ENCODE assay signal across 8 mouse cellular contexts in genomic region chr17:34998526-34999430, GRCm38 (mm10). TPM values are rescaled to one million over a fixed set of nuclear protein-coding genes. Genes with fewer than 3 reads are reported as not detected.
DNase-seq lines count a peak whose midpoint lies in the region; ATAC-seq and TF ChIP-seq lines count a peak whose summit lies in the region.

No protein-coding gene starts in this region.

- intact Hi-C loops in heart, postnatal 10 days (cut with DNase I) = no loop called here

- peak overlapping the region; percentile 76; the same call in 1 of the 2 replicates for H3K9ac ChIP-seq in heart, embryonic 14.5 days (ENCODE audit: low read length)
- H3K9ac ChIP-seq in neural tube, embryonic 11.5 days (ENCODE audit: low read length) = no peak overlapping the region
- 0 out of 2 replicates have a peak overlapping the region, but pooled peaks have one; percentile 31 for H3K9ac ChIP-seq in stomach, postnatal 0 days (ENCODE audit: low read length)

- WGBS in heart, embryonic 14.5 days = 92% methylated on average over 15 of the region's 15 CpGs
- 95% methylated on average over 15 of the region's 15 CpGs for WGBS in neural tube, embryonic 11.5 days
- 94% methylated on average over 15 of the region's 15 CpGs for WGBS in limb, embryonic 10.5 days
- 84% methylated on average over 15 of the region's 15 CpGs for WGBS in stomach, postnatal 0 days

- H3K36me3 ChIP-seq in heart, embryonic 14.5 days (ENCODE audit: control insufficient read depth, insufficient read depth, low read length) = peaks cover 21% of the 10 kb centered on the region
- no peaks in the 10 kb centered on the region for H3K36me3 ChIP-seq in neural tube, embryonic 11.5 days (ENCODE audit: control insufficient read depth, insufficient read depth, low read length)
- peaks cover 54% of the 10 kb centered on the region for H3K36me3 ChIP-seq in limb, embryonic 10.5 days
- no peaks in the 10 kb centered on the region for H3K36me3 ChIP-seq in stomach, postnatal 0 days (ENCODE audit: control insufficient read depth, insufficient read depth, low read length)

- H3K4me3 ChIP-seq in heart, embryonic 14.5 days (ENCODE audit: control insufficient read depth in 1 of 2, insufficient read depth in 1 of 2, low read depth in 1 of 2, low read length in 2 of 2) = 0 out of 4 replicates have a peak overlapping the region, but pooled peaks of 1 of the 2 experiments have one; percentile 74
- H3K4me3 ChIP-seq in neural tube, embryonic 11.5 days (ENCODE audit: low read depth, low read length) = no peak overlapping the region
- peak overlapping the region; percentile 84; the same call in 1 of the 2 replicates for H3K4me3 ChIP-seq in limb, embryonic 10.5 days
- 0 out of 2 replicates have a peak overlapping the region, but pooled peaks have one; percentile 22 for H3K4me3 ChIP-seq in stomach, postnatal 0 days (ENCODE audit: low read depth, low read length)

- no peaks in the 10 kb centered on the region for H3K27me3 ChIP-seq in heart, embryonic 14.5 days (ENCODE audit: control insufficient read depth, insufficient read depth, low read length)
- H3K27me3 ChIP-seq in neural tube, embryonic 11.5 days (ENCODE audit: control insufficient read depth, insufficient read depth, low read length) = no peaks in the 10 kb centered on the region
- H3K27me3 ChIP-seq in limb, embryonic 10.5 days (ENCODE audit: low read depth, poor library complexity, severe bottlenecking) = no peaks in the 10 kb centered on the region
- no peaks in the 10 kb centered on the region for H3K27me3 ChIP-seq in stomach, postnatal 0 days (ENCODE audit: control insufficient read depth, insufficient read depth, low read length)

- no peak for DNase-seq in heart, postnatal 10 days
- DNase-seq in neural tube, embryonic 11.5 days (ENCODE audit: low spot score) = peak; percentile 7
- DNase-seq in neural tube, embryonic 10.5 days (ENCODE audit: extremely low spot score, low spot score) = no peak
- no peak for DNase-seq in limb, embryonic 10.5 days (ENCODE audit: low spot score)
- no peak for DNase-seq in stomach, postnatal 0 days (ENCODE audit: low spot score)
- no peak for DNase-seq in gastrocnemius, postnatal 10 days
- no peak for DNase-seq in left cerebral cortex, adult 8-10 months (ENCODE audit: low spot score in 2 of 2)

- 0 out of 2 replicates have a peak, but pooled peaks have one; percentile 27 for TF ChIP-seq CTCF in stomach, postnatal 0 days (IDR thresholded peaks at IDR 0.05; ENCODE audit: low read depth)

- no peak for TF ChIP-seq EP300 in stomach, postnatal 0 days (optimal IDR thresholded peaks at IDR 0.05)

- no peaks in the 10 kb centered on the region for H3K9me3 ChIP-seq in heart, embryonic 14.5 days (ENCODE audit: control insufficient read depth, low read length)
- no peaks in the 10 kb centered on the region for H3K9me3 ChIP-seq in neural tube, embryonic 11.5 days (ENCODE audit: control insufficient read depth, low read length)
- no peaks in the 10 kb centered on the region for H3K9me3 ChIP-seq in limb, embryonic 10.5 days (replicated peaks)
- no peaks in the 10 kb centered on the region for H3K9me3 ChIP-seq in stomach, postnatal 0 days (ENCODE audit: control insufficient read depth, low read length)

- peak overlapping the region; percentile 98 for H3K4me2 ChIP-seq in heart, embryonic 14.5 days (ENCODE audit: low read length)
- H3K4me2 ChIP-seq in neural tube, embryonic 11.5 days (ENCODE audit: low read depth) = peak overlapping the region; percentile 38; the same call in 1 of the 2 replicates
- H3K4me2 ChIP-seq in stomach, postnatal 0 days (replicated peaks; ENCODE audit: low read depth) = peak overlapping the region; percentile 39

- no peak for ATAC-seq in heart, embryonic 14.5 days (ENCODE audit: insufficient number of reproducible peaks, insufficient read depth, low FRiP score, low read depth)
- ATAC-seq in neural tube, embryonic 11.5 days (ENCODE audit: insufficient read depth, low FRiP score, low TSS enrichment) = no peak
- ATAC-seq in stomach, postnatal 0 days (ENCODE audit: low FRiP score, low TSS enrichment) = no peak

- no peak overlapping the region for H3K27ac ChIP-seq in heart, embryonic 14.5 days (replicated peaks in 1 of 2; ENCODE audit: control insufficient read depth in 1 of 2, insufficient read depth in 1 of 2, low read depth in 2 of 2, low read length in 2 of 2)
- H3K27ac ChIP-seq in neural tube, embryonic 11.5 days (ENCODE audit: low read depth, low read length) = no peak overlapping the region
- H3K27ac ChIP-seq in limb, embryonic 10.5 days = peak overlapping the region; percentile 42; the same call in 1 of the 2 replicates
- no peak overlapping the region for H3K27ac ChIP-seq in stomach, postnatal 0 days (replicated peaks)

- H3K4me1 ChIP-seq in heart, embryonic 14.5 days (ENCODE audit: control insufficient read depth in 2 of 2, insufficient read depth in 2 of 2, low read length in 2 of 2) = peaks cover 16 to 48% of the 10 kb centered on the region in 2 experiments
- peaks cover 11% of the 10 kb centered on the region for H3K4me1 ChIP-seq in neural tube, embryonic 11.5 days (ENCODE audit: control insufficient read depth, insufficient read depth, low read length)
- H3K4me1 ChIP-seq in limb, embryonic 10.5 days = peaks cover 41% of the 10 kb centered on the region
- H3K4me1 ChIP-seq in stomach, postnatal 0 days (replicated peaks; ENCODE audit: control insufficient read depth, insufficient read depth) = peaks cover 9% of the 10 kb centered on the region

RNA-seq across cellular contexts. Expression of gene Vars, which starts 2.0 kb away (rescaled TPM):
- 41.7 and 42.9 TPM in 2 replicates for polyA plus RNA-seq in heart, embryonic 14.5 days (2014; fragmentation: Nextera tagmentation; extraction: Ambion mirVana)
- total RNA-seq in heart, postnatal 10 days (2021) = 10 to 100 TPM; 34.5 to 35.6 TPM
- polyA plus RNA-seq in neural tube, embryonic 11.5 days (2014; fragmentation: Nextera tagmentation; extraction: Ambion mirVana) = 109 and 114 TPM in 2 replicates
- polyA plus RNA-seq in limb, embryonic 10.5 days (2016; fragmentation: Nextera tagmentation; extraction: Ambion mirVana) = 222 and 267 TPM in 2 replicates
- 35.5 and 40.2 TPM in 2 replicates for polyA plus RNA-seq in stomach, postnatal 0 days (2015; fragmentation: Nextera tagmentation; extraction: Ambion mirVana)
- 10 to 100 TPM; 31.4 to 40.7 TPM for total RNA-seq in gastrocnemius, postnatal 10 days (2021)
- total RNA-seq in left cerebral cortex, adult 8-10 months (2022) = 10 to 100 TPM; 43.5 to 53.0 (median 48.2) TPM

RNA-seq across cellular contexts. Expression of gene Lsm2, which starts 17.1 kb away (rescaled TPM):
- polyA plus RNA-seq in heart, embryonic 14.5 days (2014; fragmentation: Nextera tagmentation; extraction: Ambion mirVana) = 132 and 136 TPM in 2 replicates
- 10 to 100 TPM; 28.8 to 31.7 TPM for total RNA-seq in heart, postnatal 10 days (2021)
- 209 and 211 TPM in 2 replicates for polyA plus RNA-seq in neural tube, embryonic 11.5 days (2014; fragmentation: Nextera tagmentation; extraction: Ambion mirVana)
- 320 and 365 TPM in 2 replicates for polyA plus RNA-seq in limb, embryonic 10.5 days (2016; fragmentation: Nextera tagmentation; extraction: Ambion mirVana)
- polyA plus RNA-seq in stomach, postnatal 0 days (2015; fragmentation: Nextera tagmentation; extraction: Ambion mirVana) = 69.2 and 75.1 TPM in 2 replicates
- total RNA-seq in gastrocnemius, postnatal 10 days (2021) = 10 to 100 TPM; 24.7 to 28.2 TPM
- 10 to 100 TPM; 14.1 to 22.5 (median 17.3) TPM for total RNA-seq in left cerebral cortex, adult 8-10 months (2022)

RNA-seq across cellular contexts. Expression of gene Vwa7, which starts 17.6 kb away (rescaled TPM):
- polyA plus RNA-seq in heart, embryonic 14.5 days (2014; fragmentation: Nextera tagmentation; extraction: Ambion mirVana) = 0.28 and 0.42 TPM in 2 replicates
- 1 to 10 TPM; 3.3 to 3.8 TPM for total RNA-seq in heart, postnatal 10 days (2021)
- polyA plus RNA-seq in neural tube, embryonic 11.5 days (2014; fragmentation: Nextera tagmentation; extraction: Ambion mirVana) = 0.08 TPM in 1 of 2 replicates, not detected in the other
- 0.15 and 0.23 TPM in 2 replicates for polyA plus RNA-seq in limb, embryonic 10.5 days (2016; fragmentation: Nextera tagmentation; extraction: Ambion mirVana)
- 0.28 and 0.36 TPM in 2 replicates for polyA plus RNA-seq in stomach, postnatal 0 days (2015; fragmentation: Nextera tagmentation; extraction: Ambion mirVana)
- total RNA-seq in gastrocnemius, postnatal 10 days (2021) = 1 to 10 TPM; 2.0 to 2.5 TPM
- total RNA-seq in left cerebral cortex, adult 8-10 months (2022) = 1 to 10 TPM in 3 of 4 experiments, under 1 TPM in 1; 0.95 to 1.5 (median 1.3) TPM

RNA-seq across cellular contexts. Expression of gene Hspa1l, which starts 26.3 kb away (rescaled TPM):
- 2.2 and 2.7 TPM in 2 replicates for polyA plus RNA-seq in heart, embryonic 14.5 days (2014; fragmentation: Nextera tagmentation; extraction: Ambion mirVana)
- total RNA-seq in heart, postnatal 10 days (2021) = 1 to 10 TPM; 4.0 to 4.1 TPM
- 1.8 and 2.0 TPM in 2 replicates for polyA plus RNA-seq in neural tube, embryonic 11.5 days (2014; fragmentation: Nextera tagmentation; extraction: Ambion mirVana)
- polyA plus RNA-seq in limb, embryonic 10.5 days (2016; fragmentation: Nextera tagmentation; extraction: Ambion mirVana) = 0.58 and 0.85 TPM in 2 replicates
- polyA plus RNA-seq in stomach, postnatal 0 days (2015; fragmentation: Nextera tagmentation; extraction: Ambion mirVana) = 0.25 and 0.48 TPM in 2 replicates
- total RNA-seq in gastrocnemius, postnatal 10 days (2021) = 1 to 10 TPM; 6.2 to 9.9 TPM
- total RNA-seq in left cerebral cortex, adult 8-10 months (2022) = under 1 TPM; 0.24 to 0.72 (median 0.58) TPM

RNA-seq across cellular contexts. Expression of gene Hspa1a, which starts 26.8 kb away (rescaled TPM):
- 2.3 and 2.9 TPM in 2 replicates for polyA plus RNA-seq in heart, embryonic 14.5 days (2014; fragmentation: Nextera tagmentation; extraction: Ambion mirVana)
- 1 to 10 TPM; 2.6 TPM for total RNA-seq in heart, postnatal 10 days (2021)
- 1.1 and 1.9 TPM in 2 replicates for polyA plus RNA-seq in neural tube, embryonic 11.5 days (2014; fragmentation: Nextera tagmentation; extraction: Ambion mirVana)
- polyA plus RNA-seq in limb, embryonic 10.5 days (2016; fragmentation: Nextera tagmentation; extraction: Ambion mirVana) = 1.1 and 1.4 TPM in 2 replicates
- 24.1 and 25.9 TPM in 2 replicates for polyA plus RNA-seq in stomach, postnatal 0 days (2015; fragmentation: Nextera tagmentation; extraction: Ambion mirVana)
- total RNA-seq in gastrocnemius, postnatal 10 days (2021) = 1 to 10 TPM; 3.8 to 6.4 TPM
- total RNA-seq in left cerebral cortex, adult 8-10 months (2022) = 10 to 100 TPM; 11.9 to 17.5 (median 13.7) TPM

Comparison
In these comparisons a context has a peak if more than half of its experiments do, and no peak if none do; other contexts are left out.
1. H3K4me2 ChIP-seq: peak in every context shown above with its lines; median percentile 98 in heart, embryonic 14.5 days; 39 in stomach, postnatal 0 days; 38 in neural tube, embryonic 11.5 days.